Mouse (Mus musculus) neural tube, embryonic 10.5 days (tissue): Measurements from ENCODE around the gene Capn5.
"Not testable (repeated sequence)": the region's sequence is repeated elsewhere in the genome, so short reads cannot be mapped to it uniquely, and the experiment has no call there.

ENCODE experiments used
- DNase-seq: peaks from one replicate; pipeline ENCODE4 v3.0.0-alpha.2; 2017; ENCODE audit warnings: low spot score; ENCODE audit errors: extremely low spot score

Capn5 gene

GRCm38 (mm10) chr7:98177929-98178559, at the start of gene Capn5:
Gene Capn5 (minus strand): TSS chr7:98178274.
- DNase-seq = peak; percentile 84

- no peak for DNase-seq
Measured at GRCm38 (mm10) chr7:98223796-98224195, 45.7 kb upstream of the Capn5 start.

DNA sequence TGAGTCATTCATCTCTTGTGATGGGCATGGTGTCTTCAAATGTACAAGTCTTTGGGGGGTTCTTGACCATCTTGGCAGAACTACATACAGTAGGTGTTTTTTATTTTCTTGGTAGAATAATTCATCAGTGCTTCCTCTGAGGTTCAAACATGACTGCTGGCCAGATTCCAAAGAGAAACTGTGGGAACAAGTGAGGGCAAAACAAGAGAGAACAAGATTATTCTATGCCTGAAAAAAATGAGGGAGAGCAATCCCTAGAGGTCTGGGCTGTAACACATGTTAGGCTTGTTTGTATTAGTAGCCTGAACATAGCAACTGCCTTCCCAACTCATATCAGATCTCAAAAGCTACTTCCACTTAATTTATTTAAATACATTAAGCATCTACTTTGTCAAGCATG, 38.6 kb upstream of the Capn5 start:
- DNase-seq = no peak

DNA sequence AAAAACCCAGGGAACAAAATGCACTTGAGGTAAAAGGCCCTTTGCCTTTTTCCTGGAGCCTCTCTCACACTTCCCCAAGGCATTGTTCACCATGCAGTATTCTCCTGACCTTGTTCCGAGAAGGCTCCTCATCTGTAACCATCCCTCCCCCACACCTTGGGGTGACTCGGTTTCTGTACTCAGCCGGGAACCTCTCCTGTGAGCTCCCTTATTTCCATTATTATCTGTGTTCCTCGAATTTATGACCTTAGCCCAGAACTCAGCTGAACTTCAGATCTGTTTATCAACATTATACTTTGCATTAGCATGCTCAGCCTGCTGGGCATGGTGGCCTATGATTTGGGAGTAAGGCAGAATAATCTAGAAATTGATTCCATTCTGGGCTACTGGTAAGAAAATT, 24.9 kb upstream of the Capn5 start:
- no peak for DNase-seq

DNA sequence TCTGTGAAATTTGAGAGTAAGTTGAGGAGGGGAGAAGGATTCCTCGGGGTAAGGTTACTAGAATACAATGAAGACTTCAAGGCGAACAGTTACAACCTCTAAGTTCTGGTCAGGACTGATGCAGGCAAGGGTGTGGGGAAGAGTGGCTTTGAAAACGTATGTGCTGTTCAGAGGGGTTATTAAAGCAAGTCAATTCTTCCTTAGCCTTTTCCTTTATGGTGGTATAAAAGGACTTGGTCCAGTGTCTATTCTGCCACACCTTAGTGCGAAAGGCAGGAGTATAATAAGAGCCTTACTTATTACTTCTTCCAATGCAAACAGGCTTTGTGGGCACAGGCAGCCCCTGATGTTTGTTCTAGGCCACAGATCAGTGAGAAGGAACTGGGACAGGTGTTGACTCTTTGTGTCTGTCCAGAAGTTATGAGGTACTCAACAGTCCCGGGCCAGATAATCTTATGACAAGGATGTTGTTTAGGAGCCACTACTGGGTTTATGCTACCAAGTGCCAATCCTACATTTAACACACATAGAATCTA, 23.5 kb upstream of the Capn5 start:
- no peak for DNase-seq

- no peak for DNase-seq
Measured at GRCm38 (mm10) chr7:98200396-98200795, 22.3 kb upstream of the Capn5 start.

DNA sequence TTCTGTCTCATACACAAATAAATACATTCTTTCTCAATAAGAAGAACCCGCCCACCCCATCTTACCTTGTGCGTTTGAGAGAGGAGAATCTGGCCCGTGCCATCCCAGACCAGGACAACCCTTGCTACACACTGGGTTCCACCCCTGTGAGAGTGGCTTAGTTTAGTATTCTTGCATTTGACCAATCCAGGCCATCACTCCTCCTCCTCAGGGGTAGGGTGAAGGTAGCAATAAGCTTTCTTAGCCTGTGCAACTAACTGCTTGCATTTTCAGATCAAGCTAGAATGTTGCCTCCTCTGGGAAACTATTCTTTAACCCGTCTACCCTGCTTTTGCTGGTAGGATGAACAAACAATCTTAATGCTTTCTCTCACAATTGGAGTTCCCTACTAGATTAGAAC, 21.3 kb upstream of the Capn5 start, which contains the start of gene B3gnt6:
Gene B3gnt6 (minus strand): TSS at position 101 of the 400 bp plus-strand sequence.
- DNase-seq = no peak

- no peak for DNase-seq
Measured at GRCm38 (mm10) chr7:98195151-98195801, 17.2 kb upstream of the Capn5 start.

- no peak for DNase-seq
Measured at GRCm38 (mm10) chr7:98194026-98194792, 16.1 kb upstream of the Capn5 start.

DNA sequence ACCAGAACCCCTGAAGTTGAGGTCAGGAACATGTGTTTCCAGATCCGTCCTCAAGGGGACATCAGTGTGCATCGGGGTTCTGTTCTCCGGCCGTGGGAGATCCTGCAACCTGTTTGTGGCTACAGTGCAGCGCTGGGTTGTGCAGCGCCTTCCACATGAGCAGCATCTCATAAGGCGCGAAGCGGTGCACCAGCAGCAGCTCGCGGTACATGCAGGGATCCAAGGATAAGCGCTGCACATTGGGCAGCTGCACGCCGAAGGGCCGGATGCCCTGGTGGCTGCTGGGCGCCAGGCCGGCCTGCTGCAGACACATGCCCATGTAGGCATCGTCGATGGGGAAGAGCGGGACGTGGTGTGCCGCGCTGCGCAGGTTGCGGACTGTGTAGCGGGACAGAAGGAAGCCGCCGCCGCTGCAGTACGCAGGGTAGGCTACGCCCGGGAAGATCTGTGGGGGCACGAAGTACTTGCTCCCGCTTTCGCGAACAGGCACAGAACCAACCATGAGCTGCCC, 15.5 kb upstream of the Capn5 start:
- DNase-seq = peak; percentile 60

DNA sequence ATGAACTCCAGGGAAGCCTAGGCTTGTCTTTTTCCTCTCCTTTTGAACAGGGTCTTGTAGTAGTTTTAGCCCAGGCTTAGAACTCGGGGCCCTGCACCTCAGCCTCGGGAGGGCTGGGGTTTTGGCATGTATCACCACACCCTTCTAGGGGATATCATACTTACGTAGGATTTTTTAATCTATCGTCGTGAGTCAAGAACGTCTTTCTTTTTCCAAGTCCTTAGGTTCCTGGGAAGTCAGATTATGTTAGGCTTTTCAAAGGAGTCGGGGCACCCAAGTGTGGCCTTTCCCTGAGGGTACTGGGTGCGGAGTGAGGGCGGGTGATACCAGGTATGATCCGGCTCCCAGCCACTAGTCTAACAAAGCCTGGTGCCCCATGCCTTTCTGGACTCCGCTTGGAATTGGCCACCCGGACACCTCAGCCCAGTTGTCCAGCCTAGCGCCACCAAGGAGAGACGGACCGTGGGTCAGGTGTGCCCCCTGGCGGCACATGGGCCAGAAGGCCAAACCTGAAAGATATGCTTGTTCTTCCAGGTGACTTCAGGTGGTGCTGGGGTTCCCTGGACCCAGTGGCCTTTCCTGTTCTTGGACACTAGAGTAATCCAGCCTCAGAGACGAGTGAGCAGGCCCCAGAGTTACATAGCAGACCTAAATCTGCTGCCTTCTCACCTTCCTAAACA, 13.6 kb upstream of the Capn5 start:
- no peak for DNase-seq

DNA sequence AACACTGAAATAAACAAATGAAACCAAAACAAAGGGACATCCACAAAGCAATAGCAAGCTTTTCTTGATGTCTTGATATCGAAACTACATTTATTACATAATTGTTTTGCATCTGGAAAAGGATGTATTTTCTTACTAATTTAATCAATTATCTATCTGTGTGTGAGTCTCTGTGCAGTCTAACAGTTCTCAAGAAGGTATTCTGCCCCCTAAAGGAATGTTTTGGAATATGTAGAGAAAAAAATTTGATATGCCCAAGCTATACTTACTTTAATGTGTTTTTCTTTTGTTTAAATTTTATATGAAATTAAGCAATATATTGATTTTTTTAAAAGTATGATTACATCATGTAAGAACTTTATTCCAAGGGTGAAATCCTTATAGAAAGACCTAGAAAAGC, 12.5 kb upstream of the Capn5 start:
- DNase-seq = no peak

DNA sequence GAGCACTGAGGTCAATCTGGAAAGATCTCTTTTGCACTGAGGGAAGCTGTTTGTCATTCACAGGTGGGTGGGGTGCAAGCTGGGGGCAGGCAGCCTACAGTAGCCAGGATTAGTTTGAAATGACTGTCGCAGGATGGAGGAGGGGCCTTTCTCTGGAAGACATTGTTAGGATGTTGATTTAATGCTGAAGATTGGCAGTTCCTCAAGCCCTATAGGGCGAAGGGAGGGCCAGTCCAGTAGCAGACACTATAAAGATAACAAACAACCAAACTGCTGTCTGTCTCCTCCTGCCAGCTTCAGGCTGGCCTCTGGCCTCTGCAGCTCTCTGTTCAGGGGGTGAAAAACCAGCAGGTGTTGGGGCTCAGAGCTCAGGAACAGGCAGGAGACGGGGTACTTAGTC, 11.7 kb upstream of the Capn5 start:
- DNase-seq = no peak

DNA sequence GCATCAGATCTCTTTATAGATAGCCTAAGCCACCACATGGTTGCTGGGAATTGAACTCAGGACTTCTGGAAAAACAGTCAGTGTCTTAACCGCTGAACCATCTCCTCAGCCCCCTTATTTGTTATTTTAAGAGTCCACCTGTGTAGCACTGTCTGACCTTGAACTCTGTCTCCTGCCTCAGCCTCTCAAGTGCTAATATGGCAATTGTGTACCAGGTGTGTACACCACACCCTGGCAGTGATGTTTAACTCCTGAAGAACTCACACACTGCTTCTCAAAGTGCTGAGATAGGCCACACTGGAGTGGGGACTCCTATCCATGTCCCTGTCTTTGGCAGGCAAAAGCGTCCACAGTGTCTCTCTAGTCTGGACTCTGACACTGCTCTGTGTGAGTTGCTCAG, 10.6 kb upstream of the Capn5 start:
- DNase-seq = no peak

DNA sequence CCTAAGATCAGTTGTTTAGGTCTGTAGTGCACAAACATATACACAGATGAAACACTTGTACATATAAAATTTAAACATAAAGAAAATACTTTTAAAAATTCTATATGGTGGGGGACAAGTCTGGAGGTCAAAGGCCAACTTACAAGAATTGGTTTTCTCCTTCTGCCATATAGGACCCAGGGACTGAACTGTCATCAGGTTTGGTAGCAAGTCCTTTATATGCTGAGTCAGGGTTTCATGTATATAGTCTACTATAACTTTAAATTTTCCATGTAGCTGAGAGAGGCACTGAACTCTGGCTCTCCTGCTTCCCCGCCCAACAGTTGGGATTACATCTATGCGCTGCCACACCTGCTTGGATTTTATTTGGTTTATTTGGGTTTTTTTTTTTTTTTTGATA, 10.2 kb upstream of the Capn5 start:
- DNase-seq = no peak

- not testable (repeated sequence) for DNase-seq
Measured at GRCm38 (mm10) chr7:98187332-98187731, 9.3 kb upstream of the Capn5 start.

GRCm38 (mm10) chr7:98186637-98187036, 8.6 kb upstream of the Capn5 start:
- DNase-seq = no peak

GRCm38 (mm10) chr7:98185326-98185725, 7.3 kb upstream of the Capn5 start:
- DNase-seq = no peak

- DNase-seq = no peak
Measured at GRCm38 (mm10) chr7:98178560-98179231, 622 bp upstream of the Capn5 start.

DNA sequence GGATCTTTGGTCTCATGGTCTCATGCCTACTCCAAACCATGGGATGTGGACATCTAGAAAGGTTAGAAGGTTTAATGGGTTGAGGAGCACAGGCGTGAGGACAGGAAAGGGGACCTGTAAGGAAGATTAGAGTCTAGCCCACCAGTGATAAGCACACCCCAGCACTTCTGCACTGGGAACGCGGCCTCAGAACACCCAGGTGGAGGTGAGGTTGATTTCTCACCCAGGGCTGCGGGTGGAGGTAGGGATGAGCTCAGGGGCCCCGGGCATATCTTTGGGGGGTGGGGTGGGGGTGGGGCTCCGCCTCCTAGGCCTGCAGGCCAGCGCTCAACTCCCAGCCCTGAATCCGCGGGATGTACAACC, 527 bp downstream of the Capn5 start:
- DNase-seq = no peak

GRCm38 (mm10) chr7:98177071-98177485, 996 bp downstream of the Capn5 start:
- no peak for DNase-seq
